Mouse (Mus musculus): ENCODE measurements around the gene Dsp. TPM values are rescaled to one million over a fixed set of nuclear protein-coding genes. Genes with fewer than 3 reads are reported as not detected.

Gene Dsp
- total and polyA plus RNA-seq, 3 experiments, result 0.17 TPM; not detected in 2

- Histone ChIP-seq H3K9me3 (replicated peaks; ENCODE audit: low read length) (no peaks in the 10 kb centered on the region), H3K27me3 (replicated peaks) (no peaks in the 10 kb centered on the region), H3K36me3 (replicated peaks in 1 of 2; ENCODE audit: control insufficient read depth in 1 of 2, insufficient read depth in 1 of 2, low read length in 1 of 2) (no peaks in the 10 kb centered on the region), H3K27ac (ENCODE audit: insufficient read depth, low read depth) (no peak overlapping the region), H3K4me3 (replicated peaks in 1 of 3; ENCODE audit: low read depth in 2 of 3, low read length in 2 of 3, poor library complexity in 1 of 3) (no peak overlapping the region), H3K4me2 (ENCODE audit: insufficient read depth, low read depth, poor library complexity, severe bottlenecking) (no peak overlapping the region), H3K9ac (ENCODE audit: insufficient read depth, low read depth) (no peak overlapping the region), H3K79me2 (replicated peaks; ENCODE audit: control insufficient read depth, extremely low read depth, insufficient read depth, poor library complexity, severe bottlenecking) (no peaks in the 10 kb centered on the region), H3K4me1 (ENCODE audit: control insufficient read depth in 1 of 2, insufficient read depth in 2 of 2) (peaks cover 4% of the 10 kb centered on the region in 2 experiments; a peak in 2 of 4 replicates)
- dilution Hi-C loops (cut with MboI; ENCODE audit: extremely low pct_ligation_motif_present, extremely low pct_unique_long_range_greater_than_20kb, low sequenced_read_pairs), result no loop called here
- TF ChIP-seq ETS1 (conservative IDR thresholded peaks at IDR 0.05; ENCODE audit: low read depth, low read length) (no peak), ZNF384 (IDR thresholded peaks at IDR 0.05; ENCODE audit: low read depth, low read length) (no peak), SMC3 (IDR thresholded peaks at IDR 0.05; ENCODE audit: low read depth, low read length) (no peak), ZMIZ1 (IDR thresholded peaks at IDR 0.05; ENCODE audit: low read depth, low read length) (no peak), JUND (conservative IDR thresholded peaks at IDR 0.05; ENCODE audit: low read depth, low read length) (no peak), USF2 (conservative IDR thresholded peaks at IDR 0.05; ENCODE audit: low read depth, low read length) (no peak), CTCF (conservative IDR thresholded peaks at IDR 0.05 in 1 of 2, IDR thresholded peaks at IDR 0.05 in 1 of 2; ENCODE audit: low read depth in 2 of 2, low read length in 2 of 2) (no peak), CHD2 (IDR thresholded peaks at IDR 0.05; ENCODE audit: low read length) (no peak), KAT2A (IDR thresholded peaks at IDR 0.05; ENCODE audit: insufficient replicate concordance, low read length) (no peak), RCOR1 (conservative IDR thresholded peaks at IDR 0.05; ENCODE audit: low read depth, low read length) (no peak), MYC (IDR thresholded peaks at IDR 0.05; ENCODE audit: low read depth, low read length) (no peak), ZKSCAN1 (IDR thresholded peaks at IDR 0.05; ENCODE audit: borderline replicate concordance, low read depth, low read length) (no peak), POLR2A (IDR thresholded peaks at IDR 0.05; ENCODE audit: low read depth, low read length) (no peak), POLR2AphosphoS2 (IDR thresholded peaks at IDR 0.05; ENCODE audit: low read depth, low read length) (no peak), UBTF (IDR thresholded peaks at IDR 0.05; ENCODE audit: low read depth, low read length) (no peak), PAX5 (IDR thresholded peaks at IDR 0.05; ENCODE audit: low read length) (no peak), TBP (conservative IDR thresholded peaks at IDR 0.05; ENCODE audit: low read depth, low read length) (no peak), EP300 (IDR thresholded peaks at IDR 0.05; ENCODE audit: low read length) (no peak), GABPA (IDR thresholded peaks at IDR 0.05; ENCODE audit: insufficient replicate concordance, low read depth, low read length) (no peak), NRF1 (IDR thresholded peaks at IDR 0.05; ENCODE audit: low read depth, low read length) (no peak)
- no peak for DNase-seq (ENCODE audit: extremely low read depth)
- in situ Hi-C loops (cut with MboI; ENCODE audit: low pct_ligation_motif_present, low pct_unique_long_range_greater_than_20kb, low sequenced_read_pairs), result no loop called here
Observed at GRCm38 (mm10) chr13:38128246-38128645, 22.8 kb upstream of the Dsp start.

GRCm38 (mm10) chr13:38129492-38129891 lies 21.6 kb upstream of the Dsp start:
- in situ Hi-C loops (cut with MboI; ENCODE audit: low pct_ligation_motif_present, low pct_unique_long_range_greater_than_20kb, low sequenced_read_pairs) (no loop called here), dilution Hi-C loops (cut with MboI; ENCODE audit: extremely low pct_ligation_motif_present, extremely low pct_unique_long_range_greater_than_20kb, low sequenced_read_pairs) (no loop called here)
- Histone ChIP-seq H3K36me3 (replicated peaks in 1 of 2; ENCODE audit: control insufficient read depth in 1 of 2, insufficient read depth in 1 of 2, low read length in 1 of 2) (no peaks in the 10 kb centered on the region), H3K4me1 (ENCODE audit: control insufficient read depth in 1 of 2, insufficient read depth in 2 of 2) (no peaks in the 10 kb centered on the region), H3K4me3 (replicated peaks in 1 of 3; ENCODE audit: low read depth in 2 of 3, low read length in 2 of 3, poor library complexity in 1 of 3) (no peak overlapping the region), H3K27me3 (replicated peaks) (no peaks in the 10 kb centered on the region), H3K9ac (ENCODE audit: insufficient read depth, low read depth) (no peak overlapping the region), H3K4me2 (ENCODE audit: insufficient read depth, low read depth, poor library complexity, severe bottlenecking) (no peak overlapping the region), H3K79me2 (replicated peaks; ENCODE audit: control insufficient read depth, extremely low read depth, insufficient read depth, poor library complexity, severe bottlenecking) (no peaks in the 10 kb centered on the region), H3K9me3 (replicated peaks; ENCODE audit: low read length) (no peaks in the 10 kb centered on the region), H3K27ac (ENCODE audit: insufficient read depth, low read depth) (no peak overlapping the region)
- no peak for TF ChIP-seq RCOR1 (conservative IDR thresholded peaks at IDR 0.05; ENCODE audit: low read depth, low read length)
- TF ChIP-seq EP300 (IDR thresholded peaks at IDR 0.05; ENCODE audit: low read length), result no peak
- no peak for TF ChIP-seq MAX (IDR thresholded peaks at IDR 0.05; ENCODE audit: low read length)
- TF ChIP-seq ELF1 (IDR thresholded peaks at IDR 0.05; ENCODE audit: low read depth, low read length), result no peak
- TF ChIP-seq CHD2 (IDR thresholded peaks at IDR 0.05; ENCODE audit: low read length), result no peak
- TF ChIP-seq MAZ (IDR thresholded peaks at IDR 0.05; ENCODE audit: low read depth, low read length), result no peak
- TF ChIP-seq MAFK (IDR thresholded peaks at IDR 0.05; ENCODE audit: insufficient replicate concordance, low read length), result no peak
- no peak for TF ChIP-seq POLR2A (IDR thresholded peaks at IDR 0.05; ENCODE audit: low read depth, low read length)
- no peak for TF ChIP-seq MEF2A (IDR thresholded peaks at IDR 0.05; ENCODE audit: borderline replicate concordance, low read depth, low read length)
- no peak for TF ChIP-seq TBP (conservative IDR thresholded peaks at IDR 0.05; ENCODE audit: low read depth, low read length)
- no peak for TF ChIP-seq MYC (IDR thresholded peaks at IDR 0.05; ENCODE audit: low read depth, low read length)
- TF ChIP-seq ZMIZ1 (IDR thresholded peaks at IDR 0.05; ENCODE audit: low read depth, low read length), result no peak
- TF ChIP-seq USF2 (conservative IDR thresholded peaks at IDR 0.05; ENCODE audit: low read depth, low read length), result no peak
- no peak for TF ChIP-seq POLR2AphosphoS2 (IDR thresholded peaks at IDR 0.05; ENCODE audit: low read depth, low read length)
- no peak for TF ChIP-seq SIN3A (IDR thresholded peaks at IDR 0.05; ENCODE audit: low read length)
- TF ChIP-seq USF1 (IDR thresholded peaks at IDR 0.05; ENCODE audit: low read depth, low read length), result no peak
- no peak for TF ChIP-seq PAX5 (IDR thresholded peaks at IDR 0.05; ENCODE audit: low read length)
- no peak for TF ChIP-seq MXI1 (IDR thresholded peaks at IDR 0.05; ENCODE audit: low read depth, low read length)
- no peak for TF ChIP-seq ZKSCAN1 (IDR thresholded peaks at IDR 0.05; ENCODE audit: borderline replicate concordance, low read depth, low read length)
- DNase-seq (ENCODE audit: extremely low read depth), result no peak

Data from CH12.LX (cell line).